Mouse (Mus musculus) lung, postnatal 0 days (tissue): Measurements from ENCODE around the gene Gjb5.

Experiments
- CTCF ChIP-seq: IDR thresholded peaks from 2 replicates; pipeline ENCODE4 v1.5.1; 2016; ENCODE audit warnings: antibody characterized with exemption, mild to moderate bottlenecking
- EP300 ChIP-seq: IDR thresholded peaks from 2 replicates; pipeline ENCODE4 v1.6.1; 2016; ENCODE audit warnings: antibody characterized with exemption, mild to moderate bottlenecking, control low read depth

DNA sequence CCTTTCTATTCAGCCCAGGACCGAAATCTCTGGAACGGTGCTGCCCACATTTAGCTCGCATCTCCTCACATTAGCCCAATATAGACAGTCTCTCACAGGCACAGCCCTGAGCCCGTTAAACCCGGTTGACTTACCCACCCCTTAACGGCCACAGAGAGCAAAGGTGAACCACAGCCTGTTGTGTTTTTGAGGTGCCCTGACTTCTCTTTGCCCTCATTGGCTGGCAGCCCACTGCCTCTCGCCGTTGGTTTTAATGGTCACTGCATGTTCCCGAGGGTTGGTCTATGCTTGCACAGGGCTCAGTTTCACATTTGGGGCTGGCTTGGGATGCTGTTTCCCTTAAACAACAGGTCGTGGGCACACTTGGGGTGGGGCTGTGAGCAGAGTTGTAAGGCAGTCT is 33.7 kb downstream of the Gjb5 start:
- TF ChIP-seq CTCF, result no peak
- no peak for TF ChIP-seq EP300
